Mouse (Mus musculus) liver, embryonic 14.5 days (tissue): ENCODE results near the gene Kdm2b. TPM values are rescaled to one million over a fixed set of nuclear protein-coding genes. Genes with fewer than 3 reads are reported as not detected.

Experiments
- ATAC-seq: fragments of 200-750 bp; cut with Nextera tagmentation; 2 replicates; pipeline ENCODE4 v1.8.0; 2017; ENCODE audit warnings: moderate number of reproducible peaks, mild to moderate bottlenecking, moderate library complexity; ENCODE audit not compliant: insufficient read depth
- DNase-seq, 3 experiments: peaks; one replicate each; pipeline ENCODE4 v3.0.0-alpha.2; 2012 to 2013; ENCODE audit warnings: low read depth in 3 of 3, low spot score in 3 of 3
- H3K27ac ChIP-seq: fragments of 300-500 bp; sonication (generic); 2 replicates; pipeline ENCODE4 v1.5.1; 2014; ENCODE audit warnings: moderate library complexity, mild to moderate bottlenecking, control low read depth, inconsistent platforms
- H3K27me3 ChIP-seq: fragments of 300-500 bp; sonication (generic); 2 replicates; pipeline ENCODE4 v1.6.1; 2014; ENCODE audit warnings: mild to moderate bottlenecking, low read length, moderate library complexity; ENCODE audit not compliant: control insufficient read depth, insufficient read depth
- H3K36me3 ChIP-seq: fragments of 300-500 bp; sonication (generic); replicated peaks from 2 replicates; pipeline ENCODE4 v1.6.1; 2014; ENCODE audit warnings: low read depth; ENCODE audit not compliant: control insufficient read depth, insufficient read depth
- H3K4me1 ChIP-seq, 2 experiments: fragments of 200-500 bp in 1 of 2; fragments of 300-500 bp in 1 of 2; sonication (generic) in 1 of 2; replicated peaks; 2 replicates each; pipeline ENCODE4 v1.6.1; 2012 to 2014; ENCODE audit warnings: antibody characterized with exemption in 1 of 2, inconsistent platforms in 1 of 2, low read length in 1 of 2; ENCODE audit not compliant: control insufficient read depth in 2 of 2, insufficient read depth in 2 of 2
- H3K4me2 ChIP-seq: fragments of 300-500 bp; sonication (generic); 2 replicates; pipeline ENCODE4 v1.6.1; 2014; ENCODE audit warnings: low read depth, mild to moderate bottlenecking, control low read depth, moderate library complexity
- H3K4me3 ChIP-seq, 2 experiments: fragments of 200-500 bp in 1 of 2; fragments of 300-500 bp in 1 of 2; sonication (generic) in 1 of 2; 2 replicates each; pipeline ENCODE4 v1.5.1; 2012 to 2014; ENCODE audit warnings: low read depth in 2 of 2, low read length in 2 of 2, mild to moderate bottlenecking in 2 of 2, control low read depth in 1 of 2, inconsistent platforms in 1 of 2, moderate library complexity in 1 of 2; ENCODE audit not compliant: insufficient read depth in 1 of 2
- H3K9ac ChIP-seq: fragments of 300-500 bp; sonication (generic); replicated peaks from 2 replicates; pipeline ENCODE4 v1.6.1; 2014; ENCODE audit warnings: mild to moderate bottlenecking, control low read depth, moderate library complexity
- H3K9me3 ChIP-seq: fragments of 300-500 bp; sonication (generic); 2 replicates; pipeline ENCODE4 v1.6.1; 2016; ENCODE audit warnings: low read length, mixed read lengths; ENCODE audit not compliant: control insufficient read depth
- CTCF ChIP-seq: IDR thresholded peaks from 2 replicates; pipeline ENCODE4 v1.5.1; 2016; ENCODE audit warnings: antibody characterized with exemption, low read depth, control low read depth
- EP300 ChIP-seq: IDR thresholded peaks from 2 replicates; pipeline ENCODE4 v1.6.1; 2016; ENCODE audit warnings: antibody characterized with exemption, low read depth
- WGBS: fragments of 180-500 bp; shearing (Covaris S2); extraction: QIAGEN DNeasy Blood & Tissue Kit; methylation state at CpG from one replicate; pipeline ENCODE4 v1.1.7; 2014; ENCODE audit not compliant: insufficient replicate concordance; 5-methylcytosine and 5-hydroxymethylcytosine counted together
- polyA plus RNA-seq, 2 experiments: library from polyadenylated mRNA; depleted of rRNA in 1 of 2; stranded (reverse) in 1 of 2; unstranded in 1 of 2; fragments of >200 nt; fragmentation: Nextera tagmentation in 1 of 2; extraction: Ambion mirVana in 1 of 2; gene quantifications; 2 replicates each; pipeline versions ENCODE4 v1.2.1 to v1.2.3; 2012 to 2014

Kdm2b gene
- polyA plus RNA-seq, 2 experiments = 10.0 to 11.7 TPM

- TF ChIP-seq EP300 (no peak), CTCF (no peak)
- Histone ChIP-seq H3K36me3 (no peaks in the 10 kb centered on the region), H3K4me2 (no peak overlapping the region), H3K4me3 (no peak overlapping the region), H3K4me1 (peaks cover 5 to 15% of the 10 kb centered on the region in 2 experiments; a peak in 3 of 4 replicates), H3K27ac (no peak overlapping the region), H3K27me3 (no peaks in the 10 kb centered on the region), H3K9ac (no peak overlapping the region), H3K9me3 (no peaks in the 10 kb centered on the region)
- 64% methylated on average over 1 of the region's 1 CpGs for WGBS
- no peak for DNase-seq
- ATAC-seq = no peak
These were observed 82.4 kb downstream of the Kdm2b start for GRCm38 (mm10) chr5:122907182-122907581.

GRCm38 (mm10) chr5:122903165-122903564 is 86.5 kb downstream of the Kdm2b start:
- H3K4me1 ChIP-seq = peaks cover 14 to 41% of the 10 kb centered on the region in 2 experiments
- ATAC-seq (no peak), DNase-seq (no peak)
- H3K9me3 ChIP-seq = no peaks in the 10 kb centered on the region
- H3K36me3 ChIP-seq = no peaks in the 10 kb centered on the region
- H3K4me2 ChIP-seq = peak overlapping the region; percentile 6; the same call in 1 of the 2 replicates
- no peak overlapping the region; the same call in 1 of the 2 replicates for H3K9ac ChIP-seq
- H3K27ac ChIP-seq = no peak overlapping the region; the same call in 1 of the 2 replicates
- TF ChIP-seq CTCF (no peak), EP300 (peak; percentile 69)
- WGBS = 12% methylated on average over 5 of the region's 5 CpGs
- no peaks in the 10 kb centered on the region for H3K27me3 ChIP-seq
- H3K4me3 ChIP-seq = no peak overlapping the region

- Histone ChIP-seq H3K27me3 (no peaks in the 10 kb centered on the region), H3K36me3 (no peaks in the 10 kb centered on the region), H3K4me2 (no peak overlapping the region; the same call in none of the 2 replicates), H3K4me1 (peaks cover 14 to 47% of the 10 kb centered on the region in 2 experiments), H3K27ac (no peak overlapping the region), H3K4me3 (no peak overlapping the region), H3K9me3 (no peaks in the 10 kb centered on the region), H3K9ac (no peak overlapping the region)
- 19% methylated on average over 6 of the region's 6 CpGs for WGBS
- no peak for ATAC-seq
- peak; percentile 45; the same call in 1 of the 2 replicates for TF ChIP-seq EP300
- TF ChIP-seq CTCF = no peak
- peak in 2 of 3 experiments; percentile 37 to 42 for DNase-seq
These were observed 87.4 kb downstream of the Kdm2b start for GRCm38 (mm10) chr5:122902228-122902627.

- no peak for ATAC-seq
- Histone ChIP-seq H3K4me2 (no peak overlapping the region; the same call in 1 of the 2 replicates), H3K9me3 (no peaks in the 10 kb centered on the region), H3K27me3 (no peaks in the 10 kb centered on the region), H3K27ac (peak overlapping the region; percentile 18; the same call in 1 of the 2 replicates), H3K4me1 (peaks cover 14 to 48% of the 10 kb centered on the region in 2 experiments), H3K36me3 (no peaks in the 10 kb centered on the region), H3K9ac (no peak overlapping the region), H3K4me3 (no peak overlapping the region)
- no peak for DNase-seq
- WGBS = 9% methylated on average over 3 of the region's 3 CpGs
- no peak for TF ChIP-seq EP300
- TF ChIP-seq CTCF = no peak
These were observed 88.0 kb downstream of the Kdm2b start for GRCm38 (mm10) chr5:122901666-122902065.

- Histone ChIP-seq H3K36me3 (no peaks in the 10 kb centered on the region), H3K4me2 (peak overlapping the region; percentile 91), H3K9ac (peak overlapping the region; percentile 67; the same call in 1 of the 2 replicates), H3K4me3 (no peak overlapping the region; a peak in 1 of 4 replicates), H3K9me3 (no peaks in the 10 kb centered on the region), H3K27ac (no peak overlapping the region; the same call in 1 of the 2 replicates), H3K27me3 (no peaks in the 10 kb centered on the region), H3K4me1 (peaks cover 14 to 48% of the 10 kb centered on the region in 2 experiments)
- DNase-seq (no peak), ATAC-seq (no peak)
- no peak for TF ChIP-seq EP300
- no peak for TF ChIP-seq CTCF
- 51% methylated on average over 11 of the region's 11 CpGs for WGBS
These were observed 88.4 kb downstream of the Kdm2b start for GRCm38 (mm10) chr5:122901179-122901578.
